Mouse (Mus musculus) small intestine, adult 2 months (tissue): ENCODE measurements around the gene Mecom.

ENCODE experiments used
- CTCF ChIP-seq: fragments of 200-500 bp; IDR thresholded peaks from 2 replicates; pipeline ENCODE4 v1.5.1; 2012; ENCODE audit warnings: low read depth, mild to moderate bottlenecking, control low read depth, inconsistent platforms, low read length, moderate library complexity, mixed read lengths; ENCODE audit not compliant: insufficient replicate concordance, insufficient read length; ENCODE audit errors: extremely low read depth
- POLR2A ChIP-seq: fragments of 200-500 bp; IDR thresholded peaks from 2 replicates; pipeline ENCODE4 v1.6.1; 2012; ENCODE audit warnings: low read depth, mild to moderate bottlenecking, control low read depth, inconsistent platforms, low read length, moderate library complexity

DNA sequence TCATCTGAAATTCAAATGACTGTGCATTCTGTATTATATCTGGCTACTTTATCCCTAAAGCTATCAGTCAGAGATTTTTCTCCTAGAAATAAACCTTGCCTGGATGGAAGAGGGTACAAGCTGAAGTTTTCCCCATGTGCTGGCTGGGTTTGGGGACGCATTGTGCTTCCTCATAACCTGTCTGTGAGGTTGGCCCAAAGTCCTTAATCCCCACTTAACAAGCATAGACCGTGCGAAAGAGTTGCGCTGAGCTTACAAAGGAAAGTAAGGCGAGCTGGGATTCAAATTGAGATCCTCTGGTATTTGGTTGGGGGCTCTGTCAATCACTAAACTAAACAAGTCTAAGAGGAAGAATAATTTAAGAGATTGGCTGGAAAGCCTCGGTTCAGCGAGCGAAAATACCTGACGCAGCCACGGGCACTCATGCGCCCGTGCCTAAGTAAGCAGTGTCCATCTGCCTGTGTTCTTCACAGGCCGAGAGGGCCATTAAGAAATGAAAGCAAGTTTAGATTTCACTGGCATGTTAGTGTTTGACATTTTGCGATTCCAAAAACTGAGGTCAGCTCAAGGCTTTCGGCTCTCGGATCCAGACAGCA, 176.8 kb downstream of the Mecom start:
- TF ChIP-seq POLR2A: no peak
- TF ChIP-seq CTCF: no peak
